Mouse (Mus musculus): Measurements from ENCODE around the gene Adh6b.

- TF ChIP-seq CTCF (IDR thresholded peaks at IDR 0.05; ENCODE audit: low read depth) (no peak), EP300 (optimal IDR thresholded peaks at IDR 0.05) (no peak)
Measured at GRCm38 (mm10) chr3:138325001-138325400, 16.6 kb upstream of the Adh6b start.

Data from stomach, postnatal 0 days (tissue).